Comparison of ENCODE assay signal across 8 mouse cellular contexts in the genomic region with DNA sequence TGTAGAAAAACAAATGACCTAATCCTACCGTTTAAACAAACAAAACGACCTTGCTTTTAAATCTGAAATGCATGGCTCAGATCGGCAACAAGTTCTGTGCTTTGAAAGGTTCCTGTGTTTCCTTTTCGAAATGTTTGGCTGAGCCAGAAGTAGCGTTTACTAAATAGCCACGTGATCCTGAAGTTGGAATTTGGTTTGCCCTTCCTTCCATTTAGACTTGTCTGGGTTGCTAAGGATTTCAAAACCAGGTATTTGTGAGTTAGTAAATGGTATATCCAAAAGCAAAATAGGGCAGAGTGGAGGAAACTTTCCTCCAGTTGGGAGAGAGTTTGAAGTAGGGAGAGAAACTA.
DNase-seq lines count a peak whose midpoint lies in the region; ATAC-seq and TF ChIP-seq lines count a peak whose summit lies in the region.

No protein-coding gene starts in this region.

- peak overlapping the region; percentile 86 for H3K9ac ChIP-seq in liver, adult 2 months (ENCODE audit: low read depth, low read length)
- peak overlapping the region; percentile 50; the same call in 1 of the 2 replicates for H3K9ac ChIP-seq in kidney, embryonic 15.5 days
- no peak overlapping the region for H3K9ac ChIP-seq in neural tube, embryonic 15.5 days (replicated peaks)

- peaks cover 27% of the 10 kb centered on the region for H3K36me3 ChIP-seq in liver, adult 2 months (ENCODE audit: control insufficient read depth, insufficient read depth, low read length)
- H3K36me3 ChIP-seq in kidney, embryonic 15.5 days = peaks cover 38% of the 10 kb centered on the region
- H3K36me3 ChIP-seq in neural tube, embryonic 15.5 days = peaks cover 12% of the 10 kb centered on the region

- H3K4me2 ChIP-seq in kidney, embryonic 15.5 days = peak overlapping the region; percentile 90
- H3K4me2 ChIP-seq in neural tube, embryonic 15.5 days = peak overlapping the region; percentile 77

- no peak for TF ChIP-seq POLR2A in liver, adult 2 months (IDR thresholded peaks at IDR 0.05; ENCODE audit: extremely low read depth, insufficient read depth, low read length)

- peaks cover 18% of the 10 kb centered on the region for H3K4me1 ChIP-seq in liver, adult 2 months (ENCODE audit: control insufficient read depth, insufficient read depth, low read length)
- peaks cover 28% of the 10 kb centered on the region for H3K4me1 ChIP-seq in kidney, embryonic 15.5 days
- H3K4me1 ChIP-seq in neural tube, embryonic 15.5 days = peaks cover 18% of the 10 kb centered on the region

- H3K9me3 ChIP-seq in kidney, embryonic 15.5 days (replicated peaks) = no peaks in the 10 kb centered on the region
- no peaks in the 10 kb centered on the region for H3K9me3 ChIP-seq in neural tube, embryonic 15.5 days (replicated peaks)

- peak overlapping the region; percentile 97 for H3K27ac ChIP-seq in liver, adult 2 months (replicated peaks; ENCODE audit: insufficient read depth, low read depth, low read length)
- H3K27ac ChIP-seq in kidney, embryonic 15.5 days = peak overlapping the region; percentile 88
- H3K27ac ChIP-seq in neural tube, embryonic 15.5 days (replicated peaks) = no peak overlapping the region

- no peak for TF ChIP-seq CTCF in liver, adult 2 months (IDR thresholded peaks at IDR 0.05; ENCODE audit: low read depth, low read length)

- H3K4me3 ChIP-seq in liver, adult 2 months (ENCODE audit: insufficient read depth, low read depth, low read length) = peak overlapping the region; percentile 65
- peak overlapping the region; percentile 51 for H3K4me3 ChIP-seq in kidney, embryonic 15.5 days (replicated peaks)
- peak overlapping the region; percentile 40; the same call in 1 of the 2 replicates for H3K4me3 ChIP-seq in neural tube, embryonic 15.5 days (replicated peaks)

- ATAC-seq in kidney, embryonic 15.5 days (replicated peaks; ENCODE audit: low FRiP score) = no peak
- no peak for ATAC-seq in neural tube, embryonic 15.5 days (ENCODE audit: low FRiP score)

- WGBS in liver, adult 2 months = 4% methylated on average over 6 of the region's 6 CpGs
- WGBS in kidney, embryonic 15.5 days = 12% methylated on average over 6 of the region's 6 CpGs
- WGBS in neural tube, embryonic 15.5 days = 49% methylated on average over 6 of the region's 6 CpGs

- DNase-seq in embryo, embryonic 10.5 days (ENCODE audit: low spot score) = peak; percentile 38
- DNase-seq in embryo, embryonic 10 days (ENCODE audit: low spot score) = no peak
- DNase-seq in liver, adult 2 months (ENCODE audit: extremely low read depth, low read depth, low spot score) = peak; percentile 94
- DNase-seq in liver = no peak
- no peak for DNase-seq in layer of hippocampus, postnatal 14 days (ENCODE audit: low spot score in 2 of 2)
- DNase-seq in right cerebral cortex, postnatal 4 days = no peak

- H3K27me3 ChIP-seq in liver, adult 2 months (ENCODE audit: control insufficient read depth, insufficient read depth, low read length) = no peaks in the 10 kb centered on the region
- no peaks in the 10 kb centered on the region for H3K27me3 ChIP-seq in kidney, embryonic 15.5 days
- 0 out of 2 replicates have a peak, but pooled peaks cover 3% of the 10 kb centered on the region for H3K27me3 ChIP-seq in neural tube, embryonic 15.5 days (replicated peaks)

- peaks cover 47% of the 10 kb centered on the region for H3K79me2 ChIP-seq in liver, adult 2 months (ENCODE audit: control insufficient read depth, insufficient read depth, low read length)

Comparison
In these comparisons a context has a peak if more than half of its experiments do, and no peak if none do; other contexts are left out.
1. DNase-seq: peak in embryo, embryonic 10.5 days (single experiment) and liver, adult 2 months (single experiment); none in embryo, embryonic 10 days (single experiment), liver (single experiment), layer of hippocampus, postnatal 14 days (0 of 2) and right cerebral cortex, postnatal 4 days (single experiment).
2. Peak in every context shown above with its lines, with median percentiles within 50 percentile points of each other: H3K4me3 ChIP-seq.